Mouse (Mus musculus) MEL (cell line): ENCODE measurements around the gene Olfr631. TPM values are rescaled to one million over a fixed set of nuclear protein-coding genes. Genes with fewer than 3 reads are reported as not detected.

Source experiments
- DNase-seq: peaks from one replicate; pipeline ENCODE4 v3.0.0; 2011; ENCODE audit warnings: low read depth, low spot score
- H3K27ac ChIP-seq: 2 replicates; pipeline ENCODE4 v1.5.1; 2012; ENCODE audit warnings: low read depth, mild to moderate bottlenecking, control low read depth, low read length, moderate library complexity; ENCODE audit not compliant: control insufficient read depth
- H3K27me3 ChIP-seq, 2 experiments: fragments of 150-350 bp in 1 of 2; sonication (generic) in 1 of 2; 2 replicates each; pipeline ENCODE4 v1.6.1; 2012; ENCODE audit warnings: low read length in 2 of 2, mild to moderate bottlenecking in 2 of 2, improper control_type of control experiment in 1 of 2, moderate library complexity in 1 of 2; ENCODE audit not compliant: insufficient read depth in 2 of 2, control insufficient read depth in 1 of 2
- H3K36me3 ChIP-seq, 2 experiments: 2 replicates each; pipeline ENCODE4 v1.6.1; 2012 to 2014; ENCODE audit warnings: low read length in 2 of 2, improper control_type of control experiment in 1 of 2, inconsistent platforms in 1 of 2, mild to moderate bottlenecking in 1 of 2; ENCODE audit not compliant: insufficient read depth in 2 of 2, control insufficient read depth in 1 of 2
- H3K4me1 ChIP-seq, 2 experiments: fragments of 150-350 bp in 1 of 2; sonication (generic) in 1 of 2; 2 replicates each; pipeline ENCODE4 v1.6.1; 2012; ENCODE audit warnings: low read length in 2 of 2, improper control_type of control experiment in 1 of 2, mild to moderate bottlenecking in 1 of 2; ENCODE audit not compliant: insufficient read depth in 2 of 2, control insufficient read depth in 1 of 2
- H3K4me3 ChIP-seq, 2 experiments: fragments of 150-350 bp in 1 of 2; sonication (generic) in 1 of 2; 2 replicates each; pipeline ENCODE4 v1.5.1; 2012; ENCODE audit warnings: low read depth in 2 of 2, low read length in 2 of 2, mild to moderate bottlenecking in 2 of 2, moderate library complexity in 2 of 2, control low read depth in 1 of 2, improper control_type of control experiment in 1 of 2; ENCODE audit not compliant: control insufficient read depth in 1 of 2, insufficient read depth in 1 of 2
- H3K79me2 ChIP-seq: 2 replicates; pipeline ENCODE4 v1.6.1; 2012; ENCODE audit warnings: mild to moderate bottlenecking, low read length, moderate library complexity; ENCODE audit not compliant: control insufficient read depth, poor library complexity, insufficient read depth
- H3K9ac ChIP-seq: 2 replicates; pipeline ENCODE4 v1.6.1; 2012; ENCODE audit warnings: low read depth, mild to moderate bottlenecking, control low read depth, low read length, moderate library complexity; ENCODE audit not compliant: control insufficient read depth, poor library complexity, severe bottlenecking
- H3K9me3 ChIP-seq: fragments of 150-350 bp; sonication (generic); replicated peaks from 2 replicates; pipeline ENCODE4 v1.6.1; 2012; ENCODE audit warnings: mild to moderate bottlenecking, low read length, improper control_type of control experiment, moderate library complexity; ENCODE audit not compliant: insufficient read depth
- BHLHE40 ChIP-seq: IDR thresholded peaks from 2 replicates; pipeline ENCODE4 v1.6.1; 2012; ENCODE audit warnings: low read depth, mild to moderate bottlenecking, inconsistent platforms, low read length, improper control_type of control experiment, borderline replicate concordance
- CHD1 ChIP-seq: IDR thresholded peaks from 2 replicates; pipeline ENCODE4 v1.6.1; 2012; ENCODE audit warnings: low read depth, mild to moderate bottlenecking, inconsistent platforms, low read length, improper control_type of control experiment
- CHD2 ChIP-seq: IDR thresholded peaks from 2 replicates; pipeline ENCODE4 v1.6.1; 2011; ENCODE audit warnings: low read length, improper control_type of control experiment
- E2F4 ChIP-seq: IDR thresholded peaks from 2 replicates; pipeline ENCODE4 v1.6.1; 2011; ENCODE audit warnings: low read depth, low read length, improper control_type of control experiment, borderline replicate concordance
- ELF1 ChIP-seq: IDR thresholded peaks from 2 replicates; pipeline ENCODE4 v1.6.1; 2014; ENCODE audit warnings: low read depth, mild to moderate bottlenecking, inconsistent platforms, low read length, improper control_type of control experiment, moderate library complexity
- EP300 ChIP-seq, 2 experiments: IDR thresholded peaks; 2 replicates each; pipeline ENCODE4 v1.6.1; 2011; ENCODE audit warnings: improper control_type of control experiment in 2 of 2, low read length in 2 of 2, low read depth in 1 of 2, mild to moderate bottlenecking in 1 of 2
- ETS1 ChIP-seq: IDR thresholded peaks from 2 replicates; pipeline ENCODE4 v1.6.1; 2012; ENCODE audit warnings: low read depth, mild to moderate bottlenecking, inconsistent platforms, low read length, improper control_type of control experiment, moderate library complexity
- GABPA ChIP-seq: IDR thresholded peaks from 2 replicates; pipeline ENCODE4 v1.6.1; 2012; ENCODE audit warnings: low read depth, mild to moderate bottlenecking, inconsistent platforms, low read length, improper control_type of control experiment, moderate library complexity
- GATA1 ChIP-seq: IDR thresholded peaks from 2 replicates; pipeline ENCODE4 v1.6.1; 2011; ENCODE audit warnings: low read depth, low read length, improper control_type of control experiment
- HCFC1 ChIP-seq: IDR thresholded peaks from 2 replicates; pipeline ENCODE4 v1.6.1; 2012; ENCODE audit warnings: low read depth, mild to moderate bottlenecking, inconsistent platforms, low read length, improper control_type of control experiment, moderate library complexity
- JUND ChIP-seq: IDR thresholded peaks from 2 replicates; pipeline ENCODE4 v1.6.1; 2011; ENCODE audit warnings: low read depth, mild to moderate bottlenecking, improper control_type of control experiment, low read length
- KAT2A ChIP-seq: conservative IDR thresholded peaks from 2 replicates; pipeline ENCODE4 v1.6.1; 2012; ENCODE audit warnings: low read depth, low read length, improper control_type of control experiment, inconsistent platforms
- MAFK ChIP-seq: IDR thresholded peaks from 2 replicates; pipeline ENCODE4 v1.6.1; 2011; ENCODE audit warnings: low read depth, mild to moderate bottlenecking, low read length, improper control_type of control experiment, borderline replicate concordance
- MAX ChIP-seq: IDR thresholded peaks from 2 replicates; pipeline ENCODE4 v1.6.1; 2011; ENCODE audit warnings: low read length, improper control_type of control experiment
- MAZ ChIP-seq: IDR thresholded peaks from 2 replicates; pipeline ENCODE4 v1.6.1; 2012; ENCODE audit warnings: low read depth, mild to moderate bottlenecking, inconsistent platforms, low read length, improper control_type of control experiment
- MEF2A ChIP-seq: IDR thresholded peaks from 2 replicates; pipeline ENCODE4 v1.6.1; 2014; ENCODE audit warnings: low read depth, mild to moderate bottlenecking, inconsistent platforms, low read length, improper control_type of control experiment; ENCODE audit not compliant: poor library complexity, insufficient replicate concordance, severe bottlenecking; ENCODE audit errors: extremely low read depth
- MYB ChIP-seq: IDR thresholded peaks from 2 replicates; pipeline ENCODE4 v1.6.1; 2011; ENCODE audit warnings: mild to moderate bottlenecking, low read depth, low read length, improper control_type of control experiment
- MYC ChIP-seq: IDR thresholded peaks from 2 replicates; pipeline ENCODE4 v1.6.1; 2011; ENCODE audit warnings: low read depth, mild to moderate bottlenecking, low read length, improper control_type of control experiment, moderate library complexity
- NELFE ChIP-seq: IDR thresholded peaks from 2 replicates; pipeline ENCODE4 v1.6.1; 2011; ENCODE audit warnings: low read depth, low read length, improper control_type of control experiment
- NRF1 ChIP-seq: IDR thresholded peaks from 2 replicates; pipeline ENCODE4 v1.6.1; 2014; ENCODE audit warnings: low read depth, mild to moderate bottlenecking, inconsistent platforms, low read length, improper control_type of control experiment, moderate library complexity; ENCODE audit not compliant: poor library complexity, insufficient read depth, severe bottlenecking
- POLR2A ChIP-seq, 2 experiments: IDR thresholded peaks; 2 replicates each; pipeline ENCODE4 v1.6.1; 2011 to 2012; ENCODE audit warnings: low read length in 2 of 2, mild to moderate bottlenecking in 2 of 2, control low read depth in 1 of 2, improper control_type of control experiment in 1 of 2, low read depth in 1 of 2, moderate library complexity in 1 of 2; ENCODE audit not compliant: control insufficient read depth in 1 of 2, insufficient read depth in 1 of 2, poor library complexity in 1 of 2
- POLR2AphosphoS5 ChIP-seq: IDR thresholded peaks from 2 replicates; pipeline ENCODE4 v1.6.1; 2012; ENCODE audit warnings: low read depth, borderline replicate concordance, mild to moderate bottlenecking, inconsistent platforms, low read length, moderate library complexity, mixed read lengths
- RCOR1 ChIP-seq: IDR thresholded peaks from 2 replicates; pipeline ENCODE4 v1.6.1; 2012; ENCODE audit warnings: low read depth, mild to moderate bottlenecking, inconsistent platforms, low read length, improper control_type of control experiment
- SIN3A ChIP-seq: IDR thresholded peaks from 2 replicates; pipeline ENCODE4 v1.6.1; 2012; ENCODE audit warnings: low read length, improper control_type of control experiment, inconsistent platforms
- SMC3 ChIP-seq: IDR thresholded peaks from 2 replicates; pipeline ENCODE4 v1.6.1; 2011; ENCODE audit warnings: low read depth, low read length, improper control_type of control experiment
- TAL1 ChIP-seq: IDR thresholded peaks from 2 replicates; pipeline ENCODE4 v1.6.1; 2012; ENCODE audit warnings: mild to moderate bottlenecking, inconsistent platforms, low read length, moderate library complexity, mixed read lengths
- TBP ChIP-seq: IDR thresholded peaks from 2 replicates; pipeline ENCODE4 v1.8.0; 2011; ENCODE audit warnings: low read depth, low read length, improper control_type of control experiment
- TCF12 ChIP-seq: IDR thresholded peaks from 2 replicates; pipeline ENCODE4 v1.6.1; 2014; ENCODE audit warnings: low read depth, mild to moderate bottlenecking, inconsistent platforms, low read length, improper control_type of control experiment, moderate library complexity
- UBTF ChIP-seq: IDR thresholded peaks from 2 replicates; pipeline ENCODE4 v1.6.1; 2012; ENCODE audit warnings: low read depth, mild to moderate bottlenecking, inconsistent platforms, low read length, improper control_type of control experiment, moderate library complexity, borderline replicate concordance; ENCODE audit not compliant: insufficient read depth
- USF1 ChIP-seq: IDR thresholded peaks from 2 replicates; pipeline ENCODE4 v1.6.1; 2014; ENCODE audit warnings: low read depth, mild to moderate bottlenecking, inconsistent platforms, low read length, improper control_type of control experiment, moderate library complexity
- USF2 ChIP-seq, 2 experiments: IDR thresholded peaks; 2 replicates each; pipeline ENCODE4 v1.6.1; 2011 to 2012; ENCODE audit warnings: improper control_type of control experiment in 2 of 2, low read length in 2 of 2, borderline replicate concordance in 1 of 2, inconsistent platforms in 1 of 2, low read depth in 1 of 2, mild to moderate bottlenecking in 1 of 2; ENCODE audit not compliant: insufficient read depth in 1 of 2
- polyA plus RNA-seq, 2 experiments: library from polyadenylated mRNA; stranded (reverse) in 1 of 2; unstranded in 1 of 2; fragments of >175 nt in 1 of 2; fragments of >200 nt in 1 of 2; gene quantifications; 2 replicates each; pipeline versions ENCODE4 v1.2.1 to v1.2.4; 2012; ENCODE audit warnings: low replicate concordance in 2 of 2, low read depth in 1 of 2; ENCODE audit not compliant: insufficient read length in 2 of 2, insufficient read depth in 1 of 2, missing spikeins in 1 of 2
- total RNA-seq: library from RNA; depleted of rRNA; stranded (reverse); fragments of 300-350 nt; gene quantifications from 2 replicates; pipeline ENCODE4 v1.2.3, GENCODE M21; 2012

The Olfr631 gene
- total and polyA plus RNA-seq, 3 experiments, result not detected

DNA sequence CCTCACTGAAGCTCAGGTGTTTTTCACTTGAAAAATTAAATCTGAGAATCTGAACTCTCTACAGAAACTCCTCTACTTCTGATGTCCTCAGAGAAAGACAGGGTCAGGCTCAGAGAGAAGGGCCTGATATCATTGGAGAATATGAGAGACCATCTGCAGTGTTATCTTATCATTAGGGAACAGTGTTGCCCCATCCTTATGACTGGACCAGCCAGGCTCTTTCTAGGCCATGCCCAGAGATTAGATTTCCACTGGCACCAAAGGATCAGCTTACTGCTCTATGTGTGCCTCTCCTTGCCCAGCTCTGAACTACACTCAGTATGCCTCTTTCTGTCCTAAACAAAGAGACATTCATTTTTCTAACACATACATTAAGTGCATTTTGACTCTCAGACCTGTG, 13.3 kb upstream of the Olfr631 start:
- no peak for DNase-seq
- Histone ChIP-seq H3K27ac (no peak overlapping the region), H3K9me3 (no peaks in the 10 kb centered on the region), H3K4me1 (peaks cover 3 to 9% of the 10 kb centered on the region in 2 experiments), H3K9ac (no peak overlapping the region), H3K27me3 (peaks cover 0 to 2% of the 10 kb centered on the region in 2 experiments; a peak in 2 of 4 replicates), H3K36me3 (peaks cover 0 to 11% of the 10 kb centered on the region in 2 experiments; a peak in 2 of 4 replicates), H3K4me3 (no peak overlapping the region), H3K79me2 (no peaks in the 10 kb centered on the region)
- TF ChIP-seq SMC3, result no peak
- TF ChIP-seq BHLHE40, result no peak
- no peak for TF ChIP-seq ELF1
- TF ChIP-seq POLR2AphosphoS5, result no peak
- TF ChIP-seq MAX, result no peak
- TF ChIP-seq MAZ, result no peak
- no peak for TF ChIP-seq MYB
- no peak for TF ChIP-seq POLR2A (IDR thresholded peaks at IDR 0.05; ENCODE audit: control insufficient read depth in 1 of 2, insufficient read depth in 1 of 2, low read depth in 1 of 2, low read length in 2 of 2, poor library complexity in 1 of 2)
- no peak for TF ChIP-seq GATA1
- no peak for TF ChIP-seq MEF2A
- TF ChIP-seq ETS1, result no peak
- TF ChIP-seq JUND, result no peak
- TF ChIP-seq CHD1, result no peak
- TF ChIP-seq USF2 (IDR thresholded peaks at IDR 0.05; ENCODE audit: borderline replicate concordance in 1 of 2, insufficient read depth in 1 of 2, low read depth in 1 of 2, low read length in 2 of 2), result no peak
- no peak for TF ChIP-seq CHD2
- TF ChIP-seq MAFK, result no peak
- TF ChIP-seq UBTF, result no peak
- no peak for TF ChIP-seq GABPA
- TF ChIP-seq SIN3A, result no peak

DNA sequence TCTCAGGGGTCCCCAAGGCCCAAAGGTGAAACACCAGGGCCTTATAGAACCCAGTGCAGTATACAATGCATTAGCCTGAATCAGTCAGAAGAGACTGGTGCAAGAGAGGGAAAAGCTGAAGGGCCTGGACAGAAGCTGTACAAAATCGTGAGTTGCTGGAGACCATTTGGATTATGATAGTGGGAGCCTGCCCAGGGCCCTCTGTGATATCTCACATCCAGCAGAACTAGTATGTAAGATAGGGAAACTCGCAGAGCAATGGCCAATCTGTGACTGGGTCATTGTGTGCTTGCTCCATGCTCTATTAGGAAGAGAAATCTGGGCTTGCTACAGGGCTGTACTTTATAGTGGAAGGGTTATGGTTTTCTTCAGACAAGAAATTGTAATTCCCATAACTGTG, 5.6 kb downstream of the Olfr631 start, which contains the start of gene Olfr632:
TSS of gene Olfr632 (plus strand) at position 84 of the 400 bp plus-strand sequence.
- no peaks in the 10 kb centered on the region for H3K4me1 ChIP-seq
- no peak for DNase-seq
- H3K27ac ChIP-seq, result no peak within 1 kb of the TSS
- no peak for TF ChIP-seq TBP
- no peak for TF ChIP-seq POLR2A (IDR thresholded peaks at IDR 0.05; ENCODE audit: control insufficient read depth in 1 of 2, insufficient read depth in 1 of 2, low read depth in 1 of 2, low read length in 2 of 2, poor library complexity in 1 of 2)
- TF ChIP-seq EP300 (IDR thresholded peaks at IDR 0.05; ENCODE audit: low read depth in 1 of 2, low read length in 2 of 2), result no peak
- no peak for TF ChIP-seq MYC
- TF ChIP-seq E2F4, result no peak
- no peak for TF ChIP-seq HCFC1
- TF ChIP-seq TCF12, result no peak
- TF ChIP-seq MAX, result no peak
- TF ChIP-seq NELFE, result no peak
- TF ChIP-seq USF1, result no peak
- TF ChIP-seq NRF1, result no peak
- no peak for TF ChIP-seq RCOR1
- TF ChIP-seq TAL1, result no peak
- no peak for TF ChIP-seq MYB
- no peak for TF ChIP-seq KAT2A
- no peak for TF ChIP-seq UBTF
- H3K4me3 ChIP-seq, result no peak within 1 kb of the TSS
- no peaks in the 10 kb centered on the region for H3K36me3 ChIP-seq
- H3K79me2 ChIP-seq, result no peaks in the 10 kb centered on the region
- H3K9ac ChIP-seq, result no peak within 1 kb of the TSS
- H3K9me3 ChIP-seq, result no peaks in the 10 kb centered on the region
- peaks cover 0 to 2% of the 10 kb centered on the region in 2 experiments; a peak in 2 of 4 replicates for H3K27me3 ChIP-seq
